Mouse (Mus musculus): ENCODE measurements around the gene H60b.
"Not testable (repeated sequence)": the region's sequence is repeated elsewhere in the genome, so short reads cannot be mapped to it uniquely, and the experiment has no call there.

The H60b gene

DNA sequence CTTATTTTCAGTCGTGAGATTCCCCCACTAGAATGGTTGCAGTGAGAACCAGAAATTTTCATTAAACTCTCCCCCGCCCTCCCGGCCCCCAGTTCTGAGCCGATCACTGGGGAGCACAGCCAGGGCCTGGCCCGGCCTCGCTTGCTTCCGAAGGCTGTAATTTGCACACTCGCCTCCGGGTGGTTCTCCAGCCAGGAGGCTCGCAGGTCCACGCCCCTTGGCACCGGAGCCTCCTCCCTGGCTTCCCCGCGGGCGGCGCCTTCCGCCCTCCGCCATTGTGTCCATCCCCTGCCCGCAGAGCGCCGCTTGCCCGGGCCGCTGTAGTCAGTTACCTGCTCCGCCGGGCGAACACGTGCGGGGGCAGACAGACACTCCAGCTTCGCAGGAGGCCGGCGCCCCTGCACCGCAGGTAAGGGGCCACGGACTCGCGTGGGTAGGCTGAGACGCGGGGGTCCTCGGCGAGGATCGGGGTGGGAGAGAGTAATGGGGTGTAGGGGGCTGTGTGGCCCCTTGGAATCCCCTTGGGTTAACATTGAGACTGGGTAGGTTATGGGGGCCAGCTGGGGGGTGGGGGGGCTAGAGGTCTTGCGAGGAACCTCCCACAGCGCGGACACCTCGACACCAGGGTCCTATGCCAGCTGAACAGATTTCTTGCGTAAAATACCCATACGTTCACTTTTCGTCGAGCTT is at the start of gene H60b, which contains the start of gene Raet1e:
Gene H60b (plus strand): TSS at position 277 of the 690 bp plus-strand sequence.
Gene Raet1e (plus strand): TSS at position 260 of the 690 bp plus-strand sequence.
- in situ Hi-C loops (cut with MboI; ENCODE audit: low sequenced_read_pairs), result not testable (repeated sequence)

DNA sequence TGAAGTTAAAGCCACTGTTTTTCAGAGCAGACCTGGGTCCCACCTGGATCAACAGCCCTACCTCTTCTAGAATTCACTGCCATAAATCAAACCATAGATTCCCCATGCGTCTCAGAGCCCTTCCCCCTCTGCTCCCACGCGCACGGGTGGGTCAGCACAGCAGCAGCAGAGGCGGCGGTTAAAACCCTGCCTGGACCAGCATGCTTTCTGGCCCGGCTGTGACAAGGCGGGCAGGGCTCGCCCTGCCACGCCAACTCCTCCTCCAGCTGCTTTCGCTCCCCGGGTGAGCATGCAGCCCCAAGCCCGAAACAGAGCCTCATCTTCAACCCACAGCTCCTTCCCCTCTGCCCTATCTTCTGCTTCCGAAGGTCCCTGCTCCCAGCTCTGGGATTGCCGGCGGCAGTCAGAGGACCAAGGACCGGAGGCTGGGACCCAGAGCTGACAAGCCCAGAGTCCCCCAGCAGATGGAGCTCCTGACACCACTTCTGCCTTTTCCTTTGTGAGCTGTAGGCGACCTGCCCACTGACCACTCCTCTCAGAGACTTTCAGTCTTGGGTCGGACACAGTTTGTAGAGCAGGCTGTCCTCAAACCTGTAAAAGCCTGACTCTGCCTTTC is 17.6 kb upstream of the H60b start:
- in situ Hi-C loops (cut with MboI; ENCODE audit: low sequenced_read_pairs), result no loop called here

DNA sequence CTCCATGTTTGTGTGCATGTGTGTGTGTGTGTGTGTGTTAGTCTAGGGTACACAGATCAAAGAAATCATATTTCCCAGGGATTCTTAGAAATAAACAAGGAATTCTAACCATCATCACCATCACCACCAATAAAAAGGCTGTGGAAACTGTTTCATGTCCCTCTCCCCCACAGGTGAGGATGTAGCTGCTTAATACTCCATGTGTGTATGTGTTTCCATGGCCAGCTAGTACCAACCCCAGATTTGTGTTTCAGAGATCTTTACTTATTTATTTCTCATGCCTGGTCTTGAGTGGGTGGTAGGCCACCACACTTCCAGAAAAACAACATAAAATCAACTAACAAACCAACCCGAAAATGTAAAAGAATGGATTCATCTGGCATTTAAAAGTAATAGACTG is 16.2 kb upstream of the H60b start:
- in situ Hi-C loops (cut with MboI; ENCODE audit: low sequenced_read_pairs), result not testable (repeated sequence)

DNA sequence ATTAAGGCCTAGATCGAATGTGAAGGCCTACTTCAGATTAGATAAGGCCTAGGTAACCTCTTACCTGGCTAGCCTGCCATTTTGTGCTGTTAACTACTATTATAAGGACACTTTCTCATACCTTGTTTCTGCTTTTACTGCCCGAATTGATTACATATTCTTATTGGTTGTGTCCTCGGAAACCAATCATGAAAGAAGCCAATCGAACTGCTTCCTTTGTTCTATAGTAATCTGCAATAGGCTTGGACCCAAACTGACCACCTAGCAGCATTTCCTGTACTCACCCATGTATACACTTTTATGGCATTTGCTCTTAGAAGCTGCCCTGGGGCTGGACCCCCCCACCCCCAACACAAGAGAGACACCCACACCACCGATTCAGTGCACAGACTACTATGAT is 15.5 kb upstream of the H60b start:
- in situ Hi-C loops (cut with MboI; ENCODE audit: low sequenced_read_pairs), result no loop called here

GRCm38 (mm10) chr10:22148441-22149072 is 9.8 kb upstream of the H60b start:
- in situ Hi-C loops (cut with MboI; ENCODE audit: low sequenced_read_pairs), result no loop called here

DNA sequence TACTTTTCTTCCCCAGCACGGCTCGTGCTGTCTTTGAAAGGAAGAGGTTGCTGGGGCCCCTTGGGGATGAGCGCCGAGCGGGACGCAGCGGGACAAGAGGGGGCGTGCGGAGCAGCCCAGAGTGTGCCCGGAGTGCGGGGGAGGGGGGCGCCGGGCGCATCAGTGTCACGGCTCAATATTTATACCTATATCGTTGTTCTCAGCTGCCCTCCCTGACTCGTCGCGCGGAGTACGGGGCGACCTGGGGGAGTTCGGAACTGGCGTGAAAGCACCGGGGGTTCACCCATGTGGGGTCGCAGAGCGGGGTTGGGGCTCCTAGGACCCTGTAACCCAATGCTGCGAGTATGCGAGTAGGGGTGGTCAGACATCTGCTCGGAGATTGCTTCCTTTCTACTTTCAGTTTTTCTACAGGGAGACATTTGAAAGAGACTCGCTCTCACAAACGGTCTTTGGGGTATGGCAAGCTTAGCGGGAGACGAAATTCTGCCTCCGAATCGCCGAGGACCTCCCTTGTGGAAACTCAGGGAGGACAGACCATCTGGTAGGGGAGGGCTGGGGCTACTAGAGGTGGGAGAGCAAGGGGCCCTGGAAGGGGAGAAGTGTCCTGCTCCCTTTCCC is 9.2 kb upstream of the H60b start, which contains the start of gene E030030I06Rik:
Gene E030030I06Rik (minus strand): TSS at position 198 of the 618 bp plus-strand sequence.
- in situ Hi-C loops (cut with MboI; ENCODE audit: low sequenced_read_pairs), result no loop called here

GRCm38 (mm10) chr10:22149691-22150465 is 8.5 kb upstream of the H60b start:
- in situ Hi-C loops (cut with MboI; ENCODE audit: low sequenced_read_pairs), result no loop called here

- in situ Hi-C loops (cut with MboI; ENCODE audit: low sequenced_read_pairs), result no loop called here
These were observed 7.8 kb upstream of the H60b start for GRCm38 (mm10) chr10:22150593-22150992.

DNA sequence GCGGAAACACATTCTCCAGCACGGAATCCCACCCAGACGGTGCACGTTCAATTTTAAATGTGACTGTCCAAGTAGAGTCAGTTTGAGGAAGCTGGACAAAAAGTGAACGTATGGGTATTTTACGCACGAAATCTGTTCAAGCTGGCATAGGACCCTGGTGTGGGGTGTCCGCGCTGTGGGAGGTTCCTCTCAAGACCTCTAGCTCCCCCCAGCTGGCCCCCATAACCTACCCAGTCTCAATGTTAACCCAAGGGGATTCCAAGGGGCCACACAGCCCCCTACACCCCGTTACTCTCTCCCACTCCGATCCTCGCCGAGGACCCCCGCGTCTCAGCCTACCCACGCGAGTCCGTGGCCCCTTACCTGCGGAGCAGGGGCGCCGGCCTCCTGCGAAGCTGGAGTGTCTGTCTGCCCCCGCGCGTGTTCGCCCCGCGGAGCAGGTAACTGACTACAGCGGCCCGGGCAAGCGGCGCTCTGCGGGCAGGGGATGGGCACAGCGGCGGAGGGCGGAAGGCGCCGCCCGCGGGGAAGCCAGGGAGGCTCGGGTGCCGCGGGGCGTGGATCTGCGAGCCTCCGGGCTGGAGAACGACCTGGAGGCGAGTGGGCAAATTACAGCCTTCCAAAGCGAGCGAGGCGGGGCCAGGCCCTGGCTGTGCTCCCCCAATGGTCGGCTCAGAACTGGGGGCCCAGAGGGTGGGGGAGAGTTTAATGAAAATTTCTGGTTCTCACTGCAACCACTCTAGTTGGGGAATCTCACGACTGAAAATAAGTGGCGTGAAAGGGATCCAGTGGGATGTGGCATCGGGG is 7.1 kb upstream of the H60b start:
- in situ Hi-C loops (cut with MboI; ENCODE audit: low sequenced_read_pairs), result not testable (repeated sequence)

DNA sequence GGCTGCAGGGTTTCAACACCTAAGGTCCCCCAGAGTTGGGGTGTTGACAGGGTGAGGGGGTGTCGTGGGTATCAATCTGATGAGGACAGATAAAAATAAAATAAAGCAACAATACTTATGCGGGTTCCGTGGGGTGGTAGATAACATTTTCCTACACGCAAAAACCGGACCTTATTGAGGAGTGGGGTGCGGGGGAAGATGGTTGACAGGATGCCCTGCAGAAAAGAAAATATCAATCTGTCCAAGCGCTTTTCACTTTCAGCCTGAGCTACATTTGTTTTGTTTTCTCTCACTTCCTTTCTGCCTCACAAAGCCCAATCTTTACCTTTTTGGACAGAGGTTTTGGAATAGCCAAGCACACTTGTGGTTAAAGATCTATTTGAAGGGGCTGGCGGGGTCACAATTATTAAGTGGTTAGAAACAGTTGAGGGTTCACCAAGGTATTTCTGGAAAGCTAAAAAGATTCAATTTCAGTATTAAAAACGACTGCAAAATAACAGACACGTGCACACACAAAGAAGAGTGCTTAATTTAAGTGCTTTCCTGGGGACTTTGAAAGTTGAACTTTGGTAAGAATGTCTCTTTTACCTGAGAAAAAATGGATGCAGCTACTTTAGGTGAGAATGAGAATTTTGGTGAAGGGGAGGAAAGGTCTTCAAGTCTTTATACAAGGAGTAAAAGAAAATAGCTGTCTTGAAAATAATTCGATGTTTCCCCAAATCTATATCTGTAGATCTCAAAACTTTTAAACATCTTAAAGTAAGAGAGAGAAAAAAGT is 6.3 kb upstream of the H60b start:
- in situ Hi-C loops (cut with MboI; ENCODE audit: low sequenced_read_pairs), result not testable (repeated sequence)

- in situ Hi-C loops (cut with MboI; ENCODE audit: low sequenced_read_pairs), result not testable (repeated sequence)
These were observed 5.2 kb upstream of the H60b start for GRCm38 (mm10) chr10:22153147-22153690.

GRCm38 (mm10) chr10:22154127-22154526 is 4.3 kb upstream of the H60b start:
- in situ Hi-C loops (cut with MboI; ENCODE audit: low sequenced_read_pairs), result not testable (repeated sequence)

GRCm38 (mm10) chr10:22154871-22155799 is 3.3 kb upstream of the H60b start:
- in situ Hi-C loops (cut with MboI; ENCODE audit: low sequenced_read_pairs), result no loop called here

GRCm38 (mm10) chr10:22159131-22159561 is 760 bp downstream of the H60b start:
- in situ Hi-C loops (cut with MboI; ENCODE audit: low sequenced_read_pairs), result no loop called here

DNA sequence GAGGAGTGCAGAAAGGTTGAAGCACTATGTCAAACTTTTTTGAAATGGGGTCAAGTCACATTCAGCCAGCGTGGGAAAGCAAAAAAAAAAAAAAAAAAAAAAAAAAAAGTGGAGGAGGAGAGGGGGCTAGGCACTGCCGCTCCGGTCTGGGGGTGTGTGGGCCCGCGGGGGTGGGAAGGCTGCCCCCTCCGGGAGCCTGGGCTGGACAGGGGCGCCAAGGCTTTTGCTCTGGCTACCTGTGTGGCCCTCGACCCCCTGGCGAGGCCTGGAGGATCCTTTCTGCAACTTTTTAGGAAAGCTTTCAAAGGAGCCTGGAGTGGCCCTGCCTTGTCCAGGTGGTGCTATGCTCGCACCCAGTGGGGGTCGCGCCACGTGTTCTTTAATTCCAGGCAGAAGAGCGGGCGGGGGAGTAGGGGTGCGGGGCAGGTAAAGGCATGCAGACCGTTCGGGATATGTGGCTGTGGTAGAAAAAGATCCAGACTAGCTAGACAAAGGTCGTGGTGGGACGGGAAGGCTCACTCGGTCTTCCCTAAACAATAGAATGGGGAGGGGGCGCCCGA is 1.3 kb downstream of the H60b start:
- in situ Hi-C loops (cut with MboI; ENCODE audit: low sequenced_read_pairs), result no loop called here

- in situ Hi-C loops (cut with MboI; ENCODE audit: low sequenced_read_pairs), result not testable (repeated sequence)
These were observed 4.9 kb downstream of the H60b start for GRCm38 (mm10) chr10:22163279-22163678.

All from CH12F3 (cell line).